Mouse (Mus musculus) heart, adult 2 months (tissue): ENCODE measurements around the gene Canx. TPM values are rescaled to one million over a fixed set of nuclear protein-coding genes. Genes with fewer than 3 reads are reported as not detected.

Source experiments
- DNase-seq, 2 experiments: peaks; one replicate each; pipeline ENCODE4 v3.0.0; 2021
- H3K27ac ChIP-seq: fragments of 200-600 bp; 2 replicates; pipeline ENCODE4 v1.8.1; 2022
- H3K27me3 ChIP-seq: fragments of 200-500 bp; 2 replicates; pipeline ENCODE4 v1.6.1; 2012; ENCODE audit warnings: mild to moderate bottlenecking, low read length, inconsistent platforms, mixed read lengths; ENCODE audit not compliant: control insufficient read depth, insufficient read depth
- H3K36me3 ChIP-seq: fragments of 200-500 bp; 2 replicates; pipeline ENCODE4 v1.6.1; 2012; ENCODE audit warnings: low read length, inconsistent platforms; ENCODE audit not compliant: control insufficient read depth, insufficient read depth
- H3K4me1 ChIP-seq: fragments of 200-500 bp; 2 replicates; pipeline ENCODE4 v1.6.1; 2011; ENCODE audit warnings: low read length; ENCODE audit not compliant: control insufficient read depth, insufficient read depth
- H3K4me3 ChIP-seq: fragments of 200-600 bp; 2 replicates; pipeline ENCODE4 v1.8.1; 2022
- H3K79me2 ChIP-seq: fragments of 200-500 bp; replicated peaks from 2 replicates; pipeline ENCODE4 v1.6.1; 2012; ENCODE audit warnings: mild to moderate bottlenecking, inconsistent platforms, low read length, moderate library complexity, mixed read lengths; ENCODE audit not compliant: control insufficient read depth, insufficient read depth
- H3K9ac ChIP-seq: fragments of 200-500 bp; 2 replicates; pipeline ENCODE4 v1.6.1; 2012; ENCODE audit warnings: low read depth, mild to moderate bottlenecking, control low read depth, inconsistent platforms, low read length, mixed read lengths
- CTCF ChIP-seq: fragments of 200-600 bp; IDR thresholded peaks from 2 replicates; pipeline ENCODE4 v1.8.1; 2022; ENCODE audit warnings: antibody characterized with exemption, mild to moderate bottlenecking, moderate library complexity
- EP300 ChIP-seq: fragments of 200-500 bp; IDR thresholded peaks from 2 replicates; pipeline ENCODE4 v1.6.1; 2011; ENCODE audit warnings: low read depth, low read length, control low read depth; ENCODE audit not compliant: insufficient read depth
- POLR2A ChIP-seq: fragments of 200-500 bp; IDR thresholded peaks from 2 replicates; pipeline ENCODE4 v1.6.1; 2011; ENCODE audit warnings: mild to moderate bottlenecking, low read depth, low read length, control low read depth; ENCODE audit not compliant: insufficient read depth
- WGBS: fragments of 180-500 bp; shearing (Covaris S2); methylation state at CpG from one replicate; pipeline ENCODE4 v1.1.7; 2018; 5-methylcytosine and 5-hydroxymethylcytosine counted together
- intact Hi-C: fragments of 180-260 bp; cut with DNase I; formaldehyde crosslinking; loops from one replicate; pipeline ENCODE4 v1.15.1; 2025
- polyA plus RNA-seq: library from polyadenylated mRNA; depleted of rRNA; stranded (reverse); fragments of >200 nt; gene quantifications from 2 replicates; pipeline ENCODE4 v1.2.3, GENCODE M21; 2012
- total RNA-seq, 2 experiments: library from RNA; stranded (reverse); gene quantifications; 2 replicates each; pipeline ENCODE4 v1.2.3; 2021

Canx gene
- total and polyA plus RNA-seq, 3 experiments: 64.8 to 369 (median 324) TPM

DNA sequence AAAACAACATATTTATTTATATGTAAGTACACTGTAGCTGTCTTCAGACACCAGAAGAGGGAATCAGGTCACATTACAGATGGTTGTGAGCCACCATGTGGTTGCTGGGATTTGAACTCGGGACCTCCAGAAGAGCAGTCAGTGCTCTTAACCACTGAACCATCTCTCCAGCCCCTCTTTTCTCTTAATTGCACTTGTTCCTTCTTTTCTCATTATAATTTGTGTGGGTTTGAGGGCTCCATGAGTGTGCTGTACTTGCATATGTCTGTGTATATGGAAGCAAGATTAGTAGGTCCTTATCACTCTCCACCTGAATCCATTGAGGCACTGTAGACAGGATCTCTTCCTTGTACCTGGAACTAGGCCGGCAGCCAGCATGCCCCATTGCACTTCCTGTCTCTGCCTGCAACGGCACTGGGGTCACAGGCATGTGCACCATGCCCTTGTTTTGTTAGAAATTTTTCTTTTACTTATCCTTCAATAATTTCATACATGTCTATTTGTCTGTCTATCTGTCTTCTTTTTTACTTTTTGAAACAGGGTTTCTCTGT, 2.7 kb upstream of the Canx start:
- intact Hi-C loops: loop anchor here (5.0 kb wide), 1 partner anchor 34 kb away; no protein-coding TSS in a partner anchor
- Histone ChIP-seq H3K9ac (no peak overlapping the region), H3K79me2 (peaks cover 8% of the 10 kb centered on the region), H3K4me1 (peaks cover 3% of the 10 kb centered on the region), H3K27ac (no peak overlapping the region), H3K4me3 (no peak overlapping the region), H3K27me3 (no peaks in the 10 kb centered on the region), H3K36me3 (peaks cover 13% of the 10 kb centered on the region)
- WGBS: 66% methylated on average over 3 of the region's 3 CpGs
- TF ChIP-seq EP300 (no peak), POLR2A (no peak), CTCF (no peak)
- DNase-seq: no peak

DNA sequence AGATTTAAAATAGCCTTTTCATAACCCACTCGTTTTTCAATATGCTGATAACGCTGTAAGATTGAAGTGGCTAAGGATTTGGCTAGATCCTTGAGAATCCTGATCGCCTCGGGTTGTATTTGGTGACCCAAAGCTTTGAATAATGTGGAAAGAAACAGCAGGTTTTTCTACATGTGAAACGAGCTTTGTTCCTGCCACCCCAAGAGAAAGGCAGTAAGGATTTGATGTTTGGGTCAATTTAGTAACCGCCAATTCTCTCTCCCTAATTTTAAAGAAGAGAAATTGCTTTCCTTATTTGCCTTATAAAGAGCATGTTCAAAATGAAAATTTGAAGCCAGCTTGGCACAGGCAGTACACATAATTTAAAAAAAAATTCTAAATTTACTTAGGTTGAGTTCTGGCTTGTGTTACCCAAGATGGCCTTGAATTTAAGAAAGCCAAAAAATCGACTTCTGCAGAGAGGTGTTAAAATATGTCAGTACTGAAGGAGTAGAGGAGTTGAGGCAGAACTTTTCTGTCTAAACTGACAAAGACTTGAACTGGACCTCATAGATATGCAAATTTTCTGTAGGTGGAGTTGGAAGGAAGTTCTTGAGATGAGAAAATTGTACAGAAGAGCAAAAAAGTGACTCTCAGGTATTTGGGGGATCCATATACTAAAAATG, 961 bp upstream of the Canx start:
- H3K79me2 ChIP-seq: peaks cover 8% of the 10 kb centered on the region
- H3K4me1 ChIP-seq: peaks cover 7% of the 10 kb centered on the region
- TF ChIP-seq EP300: no peak
- no peak for TF ChIP-seq POLR2A
- no peak for TF ChIP-seq CTCF
- intact Hi-C loops: loop anchor here (5.0 kb wide), 1 partner anchor 36 kb away; no protein-coding TSS in a partner anchor
- peak overlapping the region; percentile 76 for H3K9ac ChIP-seq
- H3K36me3 ChIP-seq: peaks cover 19% of the 10 kb centered on the region
- peak overlapping the region; percentile 63 for H3K4me3 ChIP-seq
- H3K27ac ChIP-seq: peak overlapping the region; percentile 94
- 3% methylated on average over 7 of the region's 7 CpGs for WGBS
- H3K27me3 ChIP-seq: no peaks in the 10 kb centered on the region
- DNase-seq: no peak

DNA sequence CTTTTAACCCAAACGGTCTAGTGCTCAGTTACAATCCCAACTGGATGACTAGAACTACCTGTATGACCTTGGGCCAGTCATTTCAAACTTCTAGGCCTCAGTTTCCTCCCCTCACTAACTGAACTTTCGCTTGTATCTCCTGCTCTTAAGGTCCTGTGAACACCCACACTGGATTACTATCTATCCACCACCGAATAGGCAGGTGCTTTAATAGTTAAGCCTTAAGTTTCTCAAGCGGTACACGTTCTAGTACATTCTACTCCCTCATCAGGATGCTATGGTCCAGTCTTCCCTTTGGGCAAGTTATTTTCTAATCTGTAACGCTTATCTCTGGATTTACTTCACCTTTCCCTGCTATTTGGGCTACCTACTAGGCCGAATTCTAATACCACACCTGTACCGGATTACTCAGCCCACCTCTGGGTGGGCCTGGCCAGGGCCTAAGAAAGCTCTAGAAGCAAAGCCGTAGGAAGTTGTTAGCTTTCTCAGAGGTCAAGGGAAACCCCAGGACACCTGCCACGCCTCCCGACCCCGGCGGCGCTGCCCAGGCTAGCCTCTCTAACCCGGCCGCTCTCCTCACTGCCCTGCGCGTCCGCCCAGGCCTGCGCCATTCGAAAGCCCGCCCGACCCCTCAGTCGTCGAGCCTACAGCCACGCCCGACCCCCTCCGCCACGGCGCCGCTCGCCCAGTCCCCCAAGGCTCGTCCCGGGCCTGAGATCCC, 562 bp downstream of the Canx start:
- no peak for DNase-seq
- Histone ChIP-seq H3K36me3 (peaks cover 19% of the 10 kb centered on the region), H3K79me2 (peaks cover 9% of the 10 kb centered on the region), H3K4me1 (peaks cover 8% of the 10 kb centered on the region), H3K27me3 (no peaks in the 10 kb centered on the region), H3K4me3 (peak overlapping the region; percentile 88), H3K27ac (peak overlapping the region; percentile 92), H3K9ac (peak overlapping the region; percentile 92)
- intact Hi-C loops: loop anchor here (2.0 to 5.0 kb wide), 3 partner anchors 32 to 52 kb away; partner anchors contain the start of genes Hnrnph1 and Maml1
- TF ChIP-seq POLR2A (no peak), CTCF (no peak), EP300 (no peak)
- under 1% methylated on average over 34 of the region's 34 CpGs for WGBS

DNA sequence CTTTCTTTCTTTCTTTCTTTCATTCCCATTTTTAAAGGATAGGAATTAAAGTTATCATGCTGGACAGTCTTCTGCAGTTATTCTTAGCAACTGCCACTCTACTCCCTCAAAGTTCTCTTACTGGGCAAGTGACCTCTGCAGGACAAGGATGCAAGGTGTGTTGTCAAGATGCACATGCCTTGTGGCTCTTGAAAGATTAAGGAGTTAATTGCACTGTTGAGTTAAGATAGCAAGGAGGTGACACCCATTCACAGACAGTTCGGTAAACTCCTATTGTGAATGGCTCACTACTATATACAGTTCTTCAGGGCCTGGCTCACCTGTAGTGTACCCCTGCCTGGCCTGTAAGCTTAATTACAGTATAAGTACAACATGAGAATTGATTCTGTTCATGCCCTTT, 1.6 kb downstream of the Canx start:
- Histone ChIP-seq H3K36me3 (peaks cover 19% of the 10 kb centered on the region), H3K27me3 (no peaks in the 10 kb centered on the region), H3K4me3 (peak overlapping the region; percentile 88), H3K9ac (no peak overlapping the region; the same call in 1 of the 2 replicates), H3K27ac (peak overlapping the region; percentile 92; the same call in 1 of the 2 replicates), H3K4me1 (peaks cover 8% of the 10 kb centered on the region), H3K79me2 (peaks cover 9% of the 10 kb centered on the region)
- 0% methylated on average over 1 of the region's 1 CpGs for WGBS
- TF ChIP-seq CTCF (no peak), POLR2A (no peak), EP300 (no peak)
- no peak for DNase-seq
- intact Hi-C loops: loop anchor here (2.0 kb wide), 2 partner anchors 31 to 53 kb away; partner anchors contain the start of genes Hnrnph1 and Maml1

DNA sequence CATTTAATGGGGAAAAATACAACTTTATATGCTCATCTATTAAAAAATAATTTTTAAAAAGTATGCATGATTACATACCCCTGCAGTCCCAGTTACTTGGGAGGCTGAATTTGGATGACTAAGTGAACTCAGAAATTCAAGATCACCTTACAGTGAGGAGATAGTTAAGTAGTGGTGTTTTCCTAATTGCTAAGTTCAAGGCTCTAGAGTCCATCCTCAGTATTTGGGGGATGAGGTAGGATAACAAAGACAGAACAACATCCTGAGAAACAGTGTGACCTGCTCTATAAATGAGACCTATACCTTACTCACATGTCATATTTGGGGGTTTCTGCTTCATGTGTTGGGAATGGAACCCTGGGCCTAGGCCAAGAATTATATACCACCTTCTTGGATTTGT, 3.1 kb downstream of the Canx start:
- DNase-seq: no peak
- peaks cover 21% of the 10 kb centered on the region for H3K36me3 ChIP-seq
- intact Hi-C loops: no loop called here

DNA sequence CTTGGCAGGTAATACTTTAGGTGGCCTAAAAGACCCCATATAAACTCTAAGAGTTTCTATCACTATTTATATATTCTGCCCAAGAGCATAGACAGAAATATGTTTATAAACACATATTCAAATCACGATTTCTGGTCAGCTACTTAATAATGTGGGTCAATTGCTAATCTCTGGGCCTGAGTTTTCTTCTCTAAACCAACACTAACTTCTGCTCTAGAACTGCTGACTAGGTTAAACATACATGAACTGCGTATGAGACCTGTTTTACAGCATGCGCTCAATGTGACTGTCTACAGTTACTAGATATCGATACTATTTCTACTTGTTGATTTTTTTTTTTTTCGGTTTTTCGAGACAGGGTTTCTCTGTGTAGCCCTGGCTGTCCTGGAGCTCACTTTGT, 4.2 kb downstream of the Canx start:
- peaks cover 12% of the 10 kb centered on the region for H3K79me2 ChIP-seq
- H3K4me1 ChIP-seq: peaks cover 8% of the 10 kb centered on the region
- WGBS: 82% methylated on average over 6 of the region's 6 CpGs
- no peak overlapping the region for H3K9ac ChIP-seq
- intact Hi-C loops: no loop called here
- TF ChIP-seq POLR2A (no peak), CTCF (no peak), EP300 (no peak)
- no peaks in the 10 kb centered on the region for H3K27me3 ChIP-seq
- H3K27ac ChIP-seq: no peak overlapping the region
- H3K4me3 ChIP-seq: no peak overlapping the region
- no peak for DNase-seq
- peaks cover 18% of the 10 kb centered on the region for H3K36me3 ChIP-seq

More for the DNA sequence above, 3.1 kb downstream of the Canx start:
- Histone ChIP-seq H3K27ac (no peak overlapping the region), H3K4me3 (no peak overlapping the region), H3K27me3 (no peaks in the 10 kb centered on the region), H3K4me1 (peaks cover 8% of the 10 kb centered on the region), H3K79me2 (peaks cover 12% of the 10 kb centered on the region), H3K9ac (no peak overlapping the region)
- TF ChIP-seq CTCF (no peak), EP300 (no peak), POLR2A (no peak)
